Mouse (Mus musculus) splenic B cell, adult 2 months (primary cell): ENCODE measurements around the gene Olfr1219.

Experiments used
- DNase-seq: peaks from one replicate; pipeline ENCODE4 v3.0.0-alpha.2; 2011; ENCODE audit warnings: low read depth, low spot score
- H3K27me3 ChIP-seq: 2 replicates; pipeline ENCODE4 v1.6.1; 2012; ENCODE audit warnings: mild to moderate bottlenecking, low read length, moderate library complexity, mixed read lengths; ENCODE audit not compliant: control insufficient read depth, poor library complexity, insufficient read depth, severe bottlenecking
- H3K36me3 ChIP-seq: 2 replicates; pipeline ENCODE4 v1.6.1; 2012; ENCODE audit warnings: mild to moderate bottlenecking, low read length, moderate library complexity, mixed read lengths; ENCODE audit not compliant: control insufficient read depth, poor library complexity, insufficient read depth, severe bottlenecking

Gene Olfr1219

GRCm38 (mm10) chr2:89083413-89083812, at the start of gene Olfr1219:
TSS of gene Olfr1219 (minus strand) at chr2:89083513.
- H3K36me3 ChIP-seq: no peaks in the 10 kb centered on the region
- DNase-seq: no peak
- no peaks in the 10 kb centered on the region for H3K27me3 ChIP-seq

- no peaks in the 10 kb centered on the region for H3K36me3 ChIP-seq
- no peaks in the 10 kb centered on the region; the same call in 1 of the 2 replicates for H3K27me3 ChIP-seq
- DNase-seq: no peak
These were observed 49.6 kb upstream of the Olfr1219 start, which contains the start of gene Olfr1222 for GRCm38 (mm10) chr2:89132954-89133353. TSS of gene Olfr1222 (minus strand) at chr2:89133054.

DNA sequence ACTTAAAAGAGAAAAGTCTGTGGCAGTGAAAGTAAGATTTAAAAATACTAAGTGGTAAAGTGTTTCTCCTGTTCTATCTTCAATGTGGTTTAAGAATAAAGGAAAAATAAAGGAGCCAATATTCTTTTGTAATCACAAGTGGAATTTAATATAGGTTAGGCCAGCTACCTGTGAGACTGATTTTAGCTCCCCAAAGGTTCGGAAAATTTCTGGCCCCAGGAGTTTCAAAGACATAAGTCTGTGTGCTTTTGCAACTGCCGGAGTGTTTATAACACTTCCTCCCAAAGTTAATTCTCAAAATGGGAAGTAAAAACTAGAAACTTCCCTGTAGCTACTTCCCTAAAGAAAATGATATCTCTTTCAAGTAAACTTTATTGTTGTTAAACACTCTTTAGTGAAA, 33.9 kb upstream of the Olfr1219 start, which contains the start of gene Olfr1221:
Gene Olfr1221, minus strand, starts transcription at position 101 of the 400 bp plus-strand sequence.
- H3K27me3 ChIP-seq: no peaks in the 10 kb centered on the region
- no peaks in the 10 kb centered on the region for H3K36me3 ChIP-seq
- DNase-seq: no peak

- DNase-seq: no peak
- H3K27me3 ChIP-seq: no peaks in the 10 kb centered on the region
- no peaks in the 10 kb centered on the region for H3K36me3 ChIP-seq
These were observed 23.4 kb upstream of the Olfr1219 start, which contains the start of gene Olfr1220 for GRCm38 (mm10) chr2:89106735-89107134. TSS of gene Olfr1220 (minus strand) at chr2:89106835.

DNA sequence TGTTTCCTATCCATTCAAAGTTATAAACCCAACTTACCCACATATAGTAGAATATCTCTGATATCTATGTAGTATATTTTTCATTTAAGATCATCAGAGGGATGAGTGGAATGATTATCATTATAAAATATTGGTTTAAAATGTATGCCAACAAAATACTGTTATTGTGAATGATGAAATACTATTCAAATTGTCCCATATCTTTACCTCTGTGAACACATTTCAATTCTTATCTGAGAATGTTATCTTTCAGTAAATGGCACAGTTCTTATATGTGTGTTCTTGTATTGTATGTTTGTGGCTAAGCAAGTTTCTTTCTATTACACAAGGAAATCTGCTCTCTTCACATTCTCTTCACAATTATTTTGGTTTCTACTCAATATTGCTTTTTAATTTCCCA, 22.3 kb upstream of the Olfr1219 start:
- no peak for DNase-seq
- Histone ChIP-seq H3K36me3 (no peaks in the 10 kb centered on the region), H3K27me3 (no peaks in the 10 kb centered on the region)

- DNase-seq: no peak
- H3K36me3 ChIP-seq: no peaks in the 10 kb centered on the region
- H3K27me3 ChIP-seq: no peaks in the 10 kb centered on the region
These were observed 10.5 kb upstream of the Olfr1219 start for GRCm38 (mm10) chr2:89093848-89094247.

DNA sequence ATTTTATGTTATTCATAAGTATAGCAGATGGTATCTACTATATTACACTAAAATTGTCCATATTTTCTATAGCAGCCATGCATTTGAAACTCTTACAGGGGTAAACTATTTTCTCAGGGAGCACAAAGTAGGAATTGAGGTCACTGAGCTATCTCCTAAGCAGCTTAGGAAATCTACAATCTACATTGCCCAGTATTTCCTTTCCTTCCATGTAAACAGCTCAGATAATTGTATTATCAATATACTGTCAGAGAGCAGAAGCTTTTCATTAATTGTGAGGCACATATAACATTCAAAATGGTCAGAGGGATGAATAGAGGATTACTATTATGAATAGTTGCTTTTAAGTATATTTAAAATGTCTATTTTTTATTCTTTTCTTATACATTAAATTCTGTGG, 1.8 kb downstream of the Olfr1219 start:
- DNase-seq: no peak
- H3K36me3 ChIP-seq: no peaks in the 10 kb centered on the region
- no peaks in the 10 kb centered on the region for H3K27me3 ChIP-seq

- H3K27me3 ChIP-seq: no peaks in the 10 kb centered on the region
- no peaks in the 10 kb centered on the region for H3K36me3 ChIP-seq
- no peak for DNase-seq
These were observed 22.2 kb downstream of the Olfr1219 start, which contains the start of gene Olfr1218 for GRCm38 (mm10) chr2:89061087-89061486. TSS of gene Olfr1218 (minus strand) at chr2:89061187.

- Histone ChIP-seq H3K36me3 (no peaks in the 10 kb centered on the region), H3K27me3 (no peaks in the 10 kb centered on the region)
- DNase-seq: no peak
These were observed 51.3 kb downstream of the Olfr1219 start, which contains the start of gene Olfr1217 for GRCm38 (mm10) chr2:89031965-89032364. TSS of gene Olfr1217 (minus strand) at chr2:89032065.
